Mouse (Mus musculus): ENCODE measurements around the gene Ddost.

DNA sequence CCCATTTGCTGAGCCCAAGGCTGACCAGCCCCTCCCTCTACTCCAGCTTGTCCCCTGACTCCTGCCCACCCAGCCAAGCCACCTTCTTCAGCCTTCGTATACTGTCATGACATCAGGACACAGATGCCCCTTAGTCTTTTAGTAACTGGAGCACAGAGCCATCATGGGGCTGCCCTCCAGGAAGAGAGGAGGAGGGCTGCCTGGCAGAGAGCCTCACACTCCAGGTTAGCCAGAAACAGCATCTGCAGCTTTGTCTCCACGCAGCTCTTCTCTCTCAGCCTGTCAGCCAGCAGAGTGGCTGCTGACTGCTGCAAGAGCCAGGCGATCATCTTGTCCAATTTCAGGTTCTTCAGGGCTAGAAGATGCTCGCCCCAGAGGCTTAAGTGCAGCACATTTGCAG, 9.3 kb downstream of the Ddost start:
- TF ChIP-seq EP300 (IDR thresholded peaks at IDR 0.05; ENCODE audit: low read depth), result no peak
- TF ChIP-seq CTCF (IDR thresholded peaks at IDR 0.05; ENCODE audit: low read depth), result no peak
